Mouse (Mus musculus): ENCODE measurements at regions not wholly inside any gene's neighbourhood (a gene's known extent, or its start where the extent isn't known, plus 50 kb on each side); places are given as distances from the start of the nearest gene placed in this dataset.

DNA sequence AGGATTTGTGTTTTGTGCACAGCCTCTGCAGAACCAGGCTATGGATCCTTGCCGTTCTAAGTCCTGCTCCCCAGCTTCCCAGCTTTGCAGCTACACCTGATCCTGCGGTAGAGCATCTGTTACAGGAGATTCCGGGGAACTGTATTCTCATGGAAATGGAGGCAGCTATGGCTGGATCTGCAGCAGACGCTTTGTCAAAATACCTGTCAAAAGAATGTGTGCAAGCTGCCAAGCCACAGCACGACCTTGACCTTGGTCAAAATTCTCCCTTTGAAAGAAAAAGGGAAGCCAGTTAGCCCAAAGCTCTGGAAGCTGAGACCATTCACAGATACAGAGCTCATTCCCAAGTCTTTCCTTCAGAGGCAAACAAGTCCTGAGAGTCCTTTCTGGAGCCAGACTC lies 255.3 kb downstream of the Med13l start:
- H3K9me3 ChIP-seq (ENCODE audit: control insufficient read depth, low read length): no peaks in the 10 kb centered on the region
- no peak overlapping the region for H3K4me3 ChIP-seq (ENCODE audit: insufficient read depth in 1 of 2, low read depth in 2 of 2, low read length in 2 of 2)
- 58% methylated on average over 5 of the region's 5 CpGs for WGBS (ENCODE audit: insufficient replicate concordance)
- DNase-seq (ENCODE audit: low read depth in 3 of 3, low spot score in 3 of 3): no peak
- no peak overlapping the region for H3K27ac ChIP-seq
- no peak overlapping the region for H3K9ac ChIP-seq (replicated peaks)
- no peaks in the 10 kb centered on the region for H3K27me3 ChIP-seq (ENCODE audit: control insufficient read depth, insufficient read depth, low read length)
- ATAC-seq (ENCODE audit: insufficient read depth): no peak
- no peak overlapping the region for H3K4me2 ChIP-seq (ENCODE audit: low read depth)
- H3K36me3 ChIP-seq (replicated peaks; ENCODE audit: control insufficient read depth, insufficient read depth, low read depth): no peaks in the 10 kb centered on the region
- no peak for TF ChIP-seq EP300 (IDR thresholded peaks at IDR 0.05; ENCODE audit: low read depth)
- no peak for TF ChIP-seq CTCF (IDR thresholded peaks at IDR 0.05; ENCODE audit: low read depth)
- H3K4me1 ChIP-seq (replicated peaks; ENCODE audit: control insufficient read depth in 2 of 2, insufficient read depth in 2 of 2, low read length in 1 of 2): no peaks in the 10 kb centered on the region

DNA sequence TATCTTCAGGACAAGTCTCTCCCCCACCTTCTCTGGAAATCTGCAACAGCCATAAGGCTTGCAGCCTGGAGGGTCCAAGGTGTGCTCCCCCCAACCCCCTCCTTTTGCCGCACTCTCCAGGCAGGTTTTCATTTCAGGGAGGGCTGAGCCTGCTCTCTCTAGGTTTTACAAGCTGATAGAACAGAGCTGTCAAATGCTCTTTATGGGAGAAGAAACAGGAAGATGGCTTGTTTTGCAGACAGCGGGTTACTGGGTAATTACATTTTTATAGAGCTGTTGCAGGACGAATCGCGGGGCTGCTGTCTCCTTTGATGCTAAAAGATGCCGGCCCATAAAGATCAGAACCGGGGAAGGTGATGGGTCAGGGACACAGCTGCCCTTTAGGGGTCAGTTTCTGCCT lies 257.8 kb downstream of the Med13l start:
- 40% methylated on average over 7 of the region's 7 CpGs for WGBS (ENCODE audit: insufficient replicate concordance)
- Histone ChIP-seq H3K36me3 (replicated peaks; ENCODE audit: control insufficient read depth, insufficient read depth, low read depth) (no peaks in the 10 kb centered on the region), H3K27me3 (ENCODE audit: control insufficient read depth, insufficient read depth, low read length) (no peaks in the 10 kb centered on the region), H3K9me3 (ENCODE audit: control insufficient read depth, low read length) (no peaks in the 10 kb centered on the region), H3K4me1 (replicated peaks; ENCODE audit: control insufficient read depth in 2 of 2, insufficient read depth in 2 of 2, low read length in 1 of 2) (no peaks in the 10 kb centered on the region), H3K9ac (replicated peaks) (no peak overlapping the region), H3K4me3 (ENCODE audit: insufficient read depth in 1 of 2, low read depth in 2 of 2, low read length in 2 of 2) (no peak overlapping the region), H3K4me2 (ENCODE audit: low read depth) (no peak overlapping the region), H3K27ac (no peak overlapping the region)
- no peak for ATAC-seq (ENCODE audit: insufficient read depth)
- TF ChIP-seq EP300 (IDR thresholded peaks at IDR 0.05; ENCODE audit: low read depth): no peak
- TF ChIP-seq CTCF (IDR thresholded peaks at IDR 0.05; ENCODE audit: low read depth): no peak
- no peak for DNase-seq (ENCODE audit: low read depth in 3 of 3, low spot score in 3 of 3)

DNA sequence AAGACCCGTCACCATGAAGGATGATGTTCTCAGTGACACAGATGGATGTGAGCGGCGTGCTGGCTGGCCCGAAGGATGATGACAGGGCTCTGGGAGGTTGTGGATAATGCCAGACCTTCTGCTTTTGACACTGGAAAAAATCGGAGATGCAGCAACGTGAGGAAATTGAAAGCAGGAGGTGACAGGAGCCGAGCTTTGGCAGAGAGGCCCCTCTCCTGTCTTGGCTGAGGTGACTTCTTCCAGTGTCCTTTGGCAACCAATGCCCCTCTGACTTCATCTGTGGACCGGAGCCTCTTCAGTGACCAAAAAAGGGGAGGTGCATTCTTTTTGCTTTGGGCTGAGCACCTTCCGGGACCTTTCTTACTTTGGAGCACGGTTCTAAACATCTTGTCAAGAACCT lies 264.3 kb downstream of the Med13l start:
- no peaks in the 10 kb centered on the region for H3K4me1 ChIP-seq (replicated peaks; ENCODE audit: control insufficient read depth in 2 of 2, insufficient read depth in 2 of 2, low read length in 1 of 2)
- no peak overlapping the region for H3K4me3 ChIP-seq (ENCODE audit: insufficient read depth in 1 of 2, low read depth in 2 of 2, low read length in 2 of 2)
- no peak overlapping the region for H3K4me2 ChIP-seq (ENCODE audit: low read depth)
- WGBS (ENCODE audit: insufficient replicate concordance): 67% methylated on average over 10 of the region's 10 CpGs
- no peaks in the 10 kb centered on the region for H3K27me3 ChIP-seq (ENCODE audit: control insufficient read depth, insufficient read depth, low read length)
- H3K9me3 ChIP-seq (ENCODE audit: control insufficient read depth, low read length): no peaks in the 10 kb centered on the region
- ATAC-seq (ENCODE audit: insufficient read depth) (no peak), DNase-seq (ENCODE audit: low read depth in 3 of 3, low spot score in 3 of 3) (no peak)
- TF ChIP-seq CTCF (IDR thresholded peaks at IDR 0.05; ENCODE audit: low read depth) (no peak), EP300 (IDR thresholded peaks at IDR 0.05; ENCODE audit: low read depth) (no peak)
- H3K36me3 ChIP-seq (replicated peaks; ENCODE audit: control insufficient read depth, insufficient read depth, low read depth): no peaks in the 10 kb centered on the region
- H3K27ac ChIP-seq: no peak overlapping the region
- H3K9ac ChIP-seq (replicated peaks): no peak overlapping the region

DNA sequence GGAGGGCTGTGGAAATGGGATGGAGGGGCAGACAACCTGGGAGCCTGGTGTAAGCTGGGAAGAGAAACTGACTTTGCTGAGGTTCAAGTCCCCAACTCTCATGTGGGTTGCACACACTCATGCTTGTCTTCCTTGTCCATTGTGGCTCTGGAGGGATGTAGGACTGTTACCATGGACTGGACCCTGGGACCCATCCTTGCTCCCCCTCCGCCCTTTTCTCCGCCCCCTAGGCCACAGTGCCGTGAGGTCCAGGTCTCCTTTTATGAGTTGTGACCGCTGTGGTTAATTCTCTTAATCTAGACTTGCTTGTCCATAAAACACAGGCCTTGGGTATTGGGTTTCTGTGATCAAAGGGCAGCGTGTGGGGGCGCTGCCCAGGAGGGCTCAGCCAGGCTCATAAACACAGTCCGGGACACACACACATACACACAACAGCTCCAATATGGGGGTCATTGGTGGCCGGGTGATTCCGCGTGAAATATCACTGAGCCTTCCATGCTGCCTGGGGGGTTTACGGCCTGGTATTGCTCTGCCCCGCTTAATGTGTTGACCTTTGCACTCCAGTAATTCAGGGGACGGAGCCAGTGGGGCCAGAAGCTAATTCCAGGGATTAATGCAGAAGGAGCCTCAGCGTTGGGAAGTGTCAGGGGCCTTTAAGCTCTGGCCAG lies 268.7 kb downstream of the Med13l start:
- DNase-seq (ENCODE audit: low read depth in 3 of 3, low spot score in 3 of 3) (no peak), ATAC-seq (ENCODE audit: insufficient read depth) (no peak)
- Histone ChIP-seq H3K27me3 (ENCODE audit: control insufficient read depth, insufficient read depth, low read length) (no peaks in the 10 kb centered on the region), H3K27ac (no peak overlapping the region), H3K36me3 (replicated peaks; ENCODE audit: control insufficient read depth, insufficient read depth, low read depth) (no peaks in the 10 kb centered on the region), H3K9ac (replicated peaks) (no peak overlapping the region), H3K9me3 (ENCODE audit: control insufficient read depth, low read length) (no peaks in the 10 kb centered on the region), H3K4me1 (replicated peaks; ENCODE audit: control insufficient read depth in 2 of 2, insufficient read depth in 2 of 2, low read length in 1 of 2) (no peaks in the 10 kb centered on the region), H3K4me2 (ENCODE audit: low read depth) (no peak overlapping the region), H3K4me3 (ENCODE audit: insufficient read depth in 1 of 2, low read depth in 2 of 2, low read length in 2 of 2) (no peak overlapping the region)
- WGBS (ENCODE audit: insufficient replicate concordance): 65% methylated on average over 14 of the region's 14 CpGs
- no peak for TF ChIP-seq EP300 (IDR thresholded peaks at IDR 0.05; ENCODE audit: low read depth)
- TF ChIP-seq CTCF (IDR thresholded peaks at IDR 0.05; ENCODE audit: low read depth): no peak

DNA sequence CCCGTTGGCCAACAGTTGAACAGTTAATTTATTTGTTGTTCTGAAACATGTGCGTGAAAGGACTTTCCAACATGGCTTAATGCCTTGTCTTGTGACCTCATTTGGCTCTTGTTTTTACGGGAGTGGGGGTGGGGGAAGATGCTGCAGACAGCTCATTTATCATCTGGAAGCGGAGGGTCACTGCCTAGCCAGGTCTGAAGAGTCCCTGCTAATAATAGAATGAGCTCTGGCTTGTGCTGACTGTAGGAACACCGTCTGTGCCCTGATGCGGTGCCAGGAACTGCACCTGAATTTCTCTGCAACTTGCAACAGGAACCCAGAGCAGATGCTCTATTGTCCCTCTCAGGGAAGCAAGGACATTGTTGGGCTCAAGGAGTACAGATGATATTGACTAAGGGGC lies 272.2 kb downstream of the Med13l start:
- no peaks in the 10 kb centered on the region for H3K9me3 ChIP-seq (ENCODE audit: control insufficient read depth, low read length)
- ATAC-seq (ENCODE audit: insufficient read depth) (no peak), DNase-seq (ENCODE audit: low read depth in 3 of 3, low spot score in 3 of 3) (no peak)
- H3K4me2 ChIP-seq (ENCODE audit: low read depth): no peak overlapping the region
- no peaks in the 10 kb centered on the region for H3K36me3 ChIP-seq (replicated peaks; ENCODE audit: control insufficient read depth, insufficient read depth, low read depth)
- no peaks in the 10 kb centered on the region for H3K27me3 ChIP-seq (ENCODE audit: control insufficient read depth, insufficient read depth, low read length)
- TF ChIP-seq CTCF (IDR thresholded peaks at IDR 0.05; ENCODE audit: low read depth) (no peak), EP300 (IDR thresholded peaks at IDR 0.05; ENCODE audit: low read depth) (no peak)
- H3K9ac ChIP-seq (replicated peaks): no peak overlapping the region
- H3K27ac ChIP-seq: no peak overlapping the region
- H3K4me3 ChIP-seq (ENCODE audit: insufficient read depth in 1 of 2, low read depth in 2 of 2, low read length in 2 of 2): no peak overlapping the region
- 62% methylated on average over 6 of the region's 6 CpGs for WGBS (ENCODE audit: insufficient replicate concordance)
- H3K4me1 ChIP-seq (replicated peaks; ENCODE audit: control insufficient read depth in 2 of 2, insufficient read depth in 2 of 2, low read length in 1 of 2): no peaks in the 10 kb centered on the region
